Mouse (Mus musculus) cerebellum, adult 11 months (tissue): ENCODE measurements around the gene Crebrf.

Experiments
- DNase-seq: peaks from one replicate; pipeline ENCODE4 v3.0.0; 2022

The Crebrf gene

DNA sequence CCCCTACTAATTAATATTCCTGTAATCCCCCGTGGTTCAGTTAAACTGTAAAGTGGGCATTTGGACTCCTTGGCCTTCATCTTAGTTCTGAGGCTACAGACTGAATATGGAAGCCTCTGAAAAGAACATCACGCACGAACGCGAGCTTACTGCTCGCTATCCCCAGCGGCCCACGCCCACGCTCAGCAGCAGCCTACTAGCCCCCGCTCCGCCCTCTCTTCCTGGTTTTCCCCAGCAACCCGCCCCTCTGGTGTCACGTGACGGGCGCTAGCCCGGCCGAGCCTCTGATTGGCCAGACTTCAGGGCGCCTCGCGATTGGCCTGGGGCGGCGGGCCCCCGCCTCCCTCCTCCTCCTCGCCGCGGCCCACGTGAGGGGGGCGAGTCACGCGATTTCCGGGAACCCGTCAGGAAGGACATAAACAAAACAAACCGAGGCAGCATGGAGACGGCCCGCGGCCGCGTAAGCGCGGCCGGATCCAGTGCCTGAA, at the start of gene Crebrf:
TSS of gene Crebrf (plus strand) at position 380 of the 488 bp plus-strand sequence.
- peak; percentile 97 for DNase-seq

DNA sequence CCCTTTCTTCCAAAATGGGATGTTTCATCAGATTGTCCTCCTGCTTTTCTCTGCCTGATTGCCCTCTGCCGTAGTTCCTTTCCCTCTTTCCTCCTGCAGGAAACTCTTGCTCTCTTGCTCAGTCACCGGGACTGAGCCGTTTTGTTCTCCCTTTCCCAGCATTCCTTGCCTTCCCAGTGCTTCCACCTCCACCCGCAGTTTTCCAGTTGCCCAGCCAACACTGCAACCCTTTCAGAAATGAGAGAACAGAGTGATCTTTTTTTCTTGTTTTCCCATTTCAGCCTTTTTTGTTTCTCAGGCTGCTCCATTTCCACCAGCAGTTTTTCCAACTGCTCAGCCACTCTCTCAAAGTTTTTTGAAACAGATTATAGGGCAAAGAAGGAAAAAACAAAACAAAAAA, 44.2 kb upstream of the Crebrf start:
- no peak for DNase-seq

DNA sequence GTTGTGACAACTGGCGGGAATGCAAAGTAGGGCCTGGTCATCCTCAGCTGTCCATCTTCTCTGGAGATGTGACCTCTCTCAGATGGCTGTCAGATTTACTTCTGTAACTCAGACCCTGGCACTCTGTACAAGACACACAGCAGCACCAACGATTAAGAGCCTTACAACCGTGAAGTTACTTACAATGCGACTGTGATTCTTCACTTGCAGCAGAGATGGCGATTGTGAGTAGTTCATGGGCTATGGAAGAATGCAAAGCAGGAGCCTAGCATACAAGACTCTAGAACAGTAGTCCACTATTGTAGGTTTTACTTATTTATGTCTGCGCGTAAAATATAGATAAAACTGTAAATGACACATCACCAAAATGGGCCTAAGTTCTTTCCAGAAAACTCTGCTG, 39.6 kb upstream of the Crebrf start:
- no peak for DNase-seq

DNA sequence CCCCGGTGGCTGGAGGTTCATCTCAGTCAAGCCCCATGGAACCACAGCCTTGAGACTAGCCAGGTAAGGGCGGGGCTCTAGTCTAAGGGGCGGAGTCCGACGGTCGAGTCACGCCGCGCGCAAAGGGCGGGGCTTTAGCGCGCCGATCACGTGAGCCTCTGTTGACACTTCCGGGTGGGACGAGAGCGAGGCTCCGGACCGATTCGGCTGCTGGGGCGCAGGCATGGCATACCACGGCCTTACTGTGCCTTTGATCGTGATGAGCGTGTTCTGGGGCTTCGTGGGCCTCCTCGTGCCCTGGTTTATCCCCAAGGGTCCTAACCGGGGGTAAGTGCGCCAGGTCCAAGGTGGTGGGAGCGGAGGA, 39.2 kb upstream of the Crebrf start:
- DNase-seq, result peak; percentile 91

DNA sequence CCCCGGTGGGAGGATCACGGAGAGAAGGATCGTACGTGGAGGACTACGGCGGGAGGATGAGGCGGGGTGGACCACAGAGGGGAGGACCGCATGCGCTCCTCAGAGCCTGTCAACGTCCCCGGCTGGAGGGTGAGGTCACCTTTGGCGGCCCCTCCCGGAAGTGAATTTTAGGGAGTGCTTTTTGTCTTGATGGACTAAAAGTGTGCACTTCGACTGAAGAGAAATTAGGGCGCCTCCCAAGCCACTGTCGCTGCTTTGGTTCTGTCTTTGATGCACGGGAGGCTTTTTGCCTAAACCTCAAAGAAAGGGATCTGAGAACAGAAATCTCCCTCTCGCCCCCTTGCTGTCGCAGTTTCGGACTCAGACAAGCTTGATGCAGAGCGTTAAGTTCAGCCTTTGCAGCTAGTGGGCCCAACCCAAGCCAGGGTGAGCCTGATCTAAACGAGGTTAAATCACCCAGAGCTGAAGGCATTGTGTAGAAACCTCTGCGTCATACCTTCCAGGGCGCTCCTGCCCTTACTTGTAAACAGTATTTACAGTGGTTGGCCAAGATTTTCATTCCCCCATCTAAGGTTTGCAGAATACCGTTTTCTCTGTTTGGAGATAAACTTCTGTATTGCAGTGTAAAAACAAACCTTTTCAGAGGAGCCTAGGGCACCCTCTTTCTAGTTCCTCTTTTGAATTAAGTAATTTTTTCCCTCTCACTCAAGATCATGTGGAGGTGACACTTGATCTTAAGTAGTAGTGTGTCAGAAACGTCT, 38.7 kb upstream of the Crebrf start:
- peak; percentile 74 for DNase-seq

DNA sequence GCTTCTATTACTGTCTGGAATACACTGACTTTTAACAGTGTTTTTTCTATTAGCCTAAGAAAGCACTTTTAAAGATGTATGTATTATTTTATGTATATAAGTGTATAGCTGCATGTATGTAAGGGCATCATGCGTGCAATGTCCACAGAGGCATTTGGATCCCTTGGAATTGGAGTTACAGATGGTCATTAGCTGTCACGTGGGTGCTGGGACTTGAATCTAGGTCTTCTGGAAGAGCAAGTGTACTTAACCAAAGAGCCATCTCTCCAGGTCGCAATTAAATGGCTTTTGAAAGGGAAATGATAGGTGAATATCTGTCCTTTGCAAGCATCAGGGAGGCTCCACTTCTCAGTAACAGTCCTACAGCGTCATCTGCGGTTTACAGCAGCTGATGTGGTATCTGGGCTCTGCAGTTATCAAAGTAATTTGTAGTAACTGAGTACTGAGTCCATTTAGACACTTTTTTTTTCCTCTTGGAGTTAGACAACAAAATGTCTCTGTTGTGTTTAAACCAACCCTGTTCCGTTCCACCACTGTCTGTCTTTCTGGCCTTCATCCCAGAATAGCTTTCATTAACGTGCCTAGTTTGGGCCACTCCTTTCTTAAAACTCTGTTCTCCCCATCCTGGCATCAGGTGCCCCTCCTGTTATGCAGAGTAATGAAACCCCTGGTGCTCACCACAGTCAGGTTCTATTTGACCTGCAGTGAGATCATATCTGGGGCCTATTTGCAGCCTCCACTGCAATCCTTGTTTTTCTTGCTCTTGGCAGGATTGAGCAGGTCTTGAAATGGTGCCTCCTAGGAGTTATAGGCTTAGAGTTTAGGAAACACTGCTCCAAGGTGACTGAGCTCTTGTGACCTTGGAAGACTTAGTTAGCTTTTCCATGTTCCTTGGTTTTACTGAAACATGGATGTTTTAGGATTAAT, 37.5 kb upstream of the Crebrf start:
- DNase-seq, result no peak

DNA sequence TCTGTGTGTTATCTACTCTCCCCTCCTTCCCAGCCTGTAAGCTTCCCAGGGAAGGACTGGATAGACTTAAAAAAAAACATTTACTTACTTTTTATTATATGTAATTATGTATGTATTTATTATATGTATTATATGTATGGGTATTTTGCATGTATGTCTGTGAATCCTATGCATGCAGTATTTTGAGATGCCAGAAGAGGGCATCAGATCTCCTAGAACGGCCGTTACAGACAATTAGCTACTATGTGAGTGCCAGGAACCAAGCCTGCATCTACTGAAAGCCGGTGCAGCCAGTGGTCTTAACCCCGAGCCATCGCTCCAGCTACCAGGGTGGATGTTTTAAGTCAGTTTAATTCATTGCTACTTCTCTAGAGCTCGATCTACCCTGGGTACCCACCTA, 34.2 kb upstream of the Crebrf start:
- DNase-seq, result no peak

DNA sequence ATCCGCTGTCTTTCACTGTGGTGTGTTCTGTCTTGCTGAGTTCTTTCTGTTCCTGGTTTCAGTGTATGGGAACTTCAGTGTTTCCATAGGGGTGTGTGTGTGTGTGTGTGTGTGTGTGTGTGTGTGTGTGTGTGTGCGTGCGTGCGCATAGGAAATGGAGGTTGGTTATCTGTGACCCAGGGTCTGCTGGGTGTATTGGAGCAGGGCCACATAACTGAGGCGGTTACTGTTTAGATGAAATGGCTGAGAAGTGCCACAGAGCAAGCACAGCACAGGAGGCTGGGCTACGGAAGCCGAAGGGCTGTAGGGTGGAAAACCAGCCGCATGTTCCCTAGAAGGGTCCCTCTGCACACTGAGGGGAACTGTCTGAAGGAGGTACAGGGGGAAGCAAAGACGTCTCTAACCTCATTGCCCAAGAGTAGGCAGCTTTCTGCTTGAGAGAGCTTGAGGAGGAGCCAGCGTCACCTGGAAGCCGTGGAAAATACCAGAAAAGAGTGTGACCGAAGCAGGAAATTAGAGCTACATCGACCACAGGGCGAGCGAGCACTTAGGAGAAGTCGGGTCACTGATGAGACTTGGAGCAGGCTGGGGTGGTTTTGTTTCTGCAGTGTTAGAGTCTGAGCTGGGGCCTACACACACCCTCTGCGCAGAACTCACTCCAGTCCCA, 29.0 kb upstream of the Crebrf start:
- DNase-seq, result no peak

DNA sequence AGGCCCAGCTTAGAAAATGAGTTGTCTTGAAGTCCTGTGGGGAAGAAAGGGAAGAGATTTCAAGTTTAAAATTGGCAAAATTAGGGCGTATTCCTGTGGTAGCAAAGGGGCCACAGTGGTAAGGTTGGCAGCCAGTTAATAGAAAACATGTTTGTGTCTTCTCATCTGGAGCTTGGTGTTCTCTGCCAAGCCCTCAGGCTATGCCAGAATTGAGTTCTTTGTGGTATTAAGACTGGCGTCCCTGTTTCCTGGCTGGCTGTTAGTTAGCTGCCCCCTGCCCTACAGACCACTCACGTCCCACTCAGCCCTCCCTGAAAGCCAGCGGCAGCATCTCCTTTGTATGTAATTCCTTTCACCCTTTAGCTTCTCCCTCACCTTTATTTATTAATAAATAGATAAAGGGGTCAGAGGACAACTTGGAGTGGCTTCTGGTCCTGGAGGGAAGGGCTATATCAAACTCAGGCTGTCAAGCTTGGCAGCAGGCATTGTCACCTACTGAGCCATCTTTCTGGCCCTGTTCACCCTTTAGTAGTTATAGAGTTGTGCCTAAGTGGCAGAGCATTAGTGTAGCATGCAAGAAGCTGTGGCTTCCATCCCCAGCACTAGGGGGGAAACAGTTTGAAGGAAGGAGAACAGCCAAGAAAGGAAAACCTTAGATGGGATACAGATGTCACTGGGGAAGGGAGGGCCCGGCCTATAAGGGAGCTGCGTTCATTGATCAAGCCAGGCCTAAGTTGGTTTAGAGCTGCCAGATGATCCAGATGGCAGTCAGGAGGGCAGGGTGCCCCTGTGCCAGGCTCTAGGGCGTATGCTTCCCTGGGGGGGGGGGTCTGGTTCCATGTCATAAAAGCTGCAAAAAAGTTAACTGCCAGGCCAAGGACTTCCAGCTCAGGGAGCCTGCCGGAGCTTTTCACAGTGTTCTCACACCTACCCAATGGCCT, 26.4 kb upstream of the Crebrf start:
- DNase-seq, result no peak

DNA sequence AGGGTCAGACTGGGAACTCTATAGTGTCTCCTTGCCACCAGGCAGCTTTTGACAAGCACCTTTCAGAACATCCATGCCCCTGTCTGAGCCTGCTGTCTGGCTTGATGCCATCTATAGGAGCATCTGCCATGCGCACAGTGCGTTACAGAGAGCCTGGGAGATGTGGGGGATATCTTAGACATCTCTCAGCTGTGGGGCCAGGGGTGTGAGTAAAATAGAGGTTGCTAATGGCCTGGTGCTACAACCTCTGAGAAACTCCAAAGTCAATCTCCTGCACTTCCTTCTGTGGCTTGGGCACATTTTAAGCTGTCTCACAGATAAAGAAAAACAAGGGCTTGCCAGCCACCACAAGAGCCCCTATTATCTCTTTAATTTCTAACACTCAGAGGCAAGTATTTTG, 25.6 kb upstream of the Crebrf start:
- DNase-seq, result no peak

DNA sequence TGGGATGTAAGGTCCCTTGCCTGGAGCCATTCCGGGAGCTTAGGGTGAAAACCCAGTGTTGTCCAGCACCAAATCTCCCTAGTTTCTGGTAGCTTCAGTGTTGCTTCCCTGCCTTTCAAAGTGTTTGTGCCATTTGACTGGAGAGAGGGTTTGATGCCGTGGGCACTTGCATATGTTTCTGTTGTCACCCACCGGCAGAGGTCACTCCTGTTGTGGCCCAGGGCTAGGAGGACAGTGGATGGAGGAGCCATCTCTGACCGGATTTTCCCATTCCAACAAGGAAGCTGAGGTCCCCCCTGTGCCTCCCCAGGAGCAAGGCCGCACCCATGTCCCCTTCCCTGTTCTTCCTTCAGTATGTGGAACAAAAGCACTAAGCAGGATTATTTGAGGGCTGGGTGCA, 25.2 kb upstream of the Crebrf start:
- DNase-seq, result no peak

DNA sequence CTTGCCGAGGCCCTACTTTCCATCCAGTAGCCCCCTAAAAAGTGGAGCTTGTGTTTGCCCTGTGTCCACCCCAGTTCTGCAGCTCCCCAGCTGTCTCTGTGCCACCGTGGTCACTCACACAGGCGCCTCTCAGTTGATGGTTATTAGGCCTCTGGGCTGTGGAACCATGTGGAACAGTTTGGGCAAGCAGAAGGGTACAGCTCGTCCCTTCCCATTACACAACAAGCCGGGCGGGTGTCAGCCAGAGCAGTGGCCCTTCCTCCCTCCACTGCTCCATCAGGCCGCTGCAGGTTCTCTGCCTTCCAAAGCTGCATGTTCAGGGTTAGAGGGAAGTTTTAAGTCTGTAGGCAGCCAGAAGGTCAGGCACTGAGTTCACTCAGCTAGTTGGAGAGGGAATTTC, 24.3 kb upstream of the Crebrf start:
- no peak for DNase-seq

DNA sequence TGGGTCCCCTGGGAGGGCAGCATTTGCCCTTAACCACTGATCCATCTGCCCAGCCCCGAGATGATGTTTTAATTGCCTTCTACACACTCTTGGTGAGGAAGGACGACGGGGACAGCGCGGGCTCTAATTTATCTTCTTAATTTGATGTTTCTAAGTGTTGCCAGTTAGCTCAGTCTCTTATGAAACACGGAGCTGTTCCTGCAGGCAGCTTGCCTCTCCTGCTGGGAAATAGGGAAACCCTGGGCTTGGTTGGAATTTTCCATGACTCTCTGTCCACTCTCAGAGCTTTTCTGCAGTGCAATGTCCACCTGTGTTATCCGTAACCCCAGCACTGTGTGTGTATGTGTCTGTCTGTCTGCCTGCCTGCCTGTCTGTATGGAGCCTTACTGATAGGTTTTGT, 22.0 kb upstream of the Crebrf start:
- DNase-seq, result peak; percentile 62

DNA sequence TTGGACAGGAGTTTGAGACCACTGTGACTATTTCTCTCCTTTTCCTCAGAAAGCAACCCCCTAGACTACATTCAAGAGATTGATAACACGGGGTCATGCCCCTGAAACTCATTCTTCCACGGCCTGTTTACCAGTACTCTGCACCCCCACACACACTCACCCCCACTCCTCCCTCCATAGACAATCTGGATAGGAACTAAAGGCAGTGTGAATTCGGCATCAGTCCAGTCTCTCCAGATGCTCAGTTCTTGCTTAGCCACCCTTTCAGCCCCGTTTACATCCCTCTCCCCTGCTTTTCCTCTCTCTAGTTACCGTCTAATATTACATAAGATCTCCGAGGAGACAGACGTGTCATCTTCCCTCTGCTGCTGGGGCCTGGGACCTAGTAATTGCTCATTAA, 21.3 kb upstream of the Crebrf start:
- DNase-seq, result no peak

DNA sequence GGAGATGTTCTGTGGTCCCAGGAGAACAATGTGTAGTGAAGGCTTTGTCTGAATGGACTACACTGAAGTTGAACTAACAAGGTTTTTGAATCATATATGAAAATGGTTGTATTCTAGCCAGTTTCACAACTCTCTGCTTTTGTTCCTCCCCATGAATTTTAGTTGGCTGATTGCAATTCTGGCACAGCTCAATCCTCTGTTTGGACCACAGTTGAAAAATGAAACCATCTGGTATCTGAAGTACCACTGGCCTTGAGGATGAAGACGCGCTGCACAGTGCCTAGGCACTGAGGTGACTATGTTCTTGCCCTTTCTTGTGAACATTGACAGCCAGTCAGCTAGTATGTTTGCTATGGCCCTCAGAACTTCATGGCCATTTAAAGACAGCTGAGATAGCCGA, 20.3 kb upstream of the Crebrf start:
- no peak for DNase-seq

DNA sequence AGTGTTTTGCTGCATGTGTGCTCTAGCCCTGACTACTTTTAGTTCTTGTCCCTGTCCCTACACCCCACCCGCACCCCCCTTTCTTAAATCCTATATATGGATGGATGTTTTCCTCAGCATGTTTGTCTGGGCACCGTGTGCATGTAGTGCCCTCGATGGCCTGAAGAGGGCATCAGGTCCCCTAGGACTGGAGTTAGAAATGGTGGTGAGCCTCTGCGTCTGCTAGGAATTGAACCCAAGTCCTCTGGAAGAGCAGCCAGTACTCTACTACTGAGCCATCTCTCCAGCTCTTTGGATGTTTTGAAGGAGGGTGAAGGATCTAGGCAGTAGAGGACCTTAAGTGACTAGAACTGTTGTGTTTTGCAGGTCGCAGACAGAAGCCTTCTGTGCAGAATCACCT, 16.6 kb upstream of the Crebrf start:
- DNase-seq, result no peak

DNA sequence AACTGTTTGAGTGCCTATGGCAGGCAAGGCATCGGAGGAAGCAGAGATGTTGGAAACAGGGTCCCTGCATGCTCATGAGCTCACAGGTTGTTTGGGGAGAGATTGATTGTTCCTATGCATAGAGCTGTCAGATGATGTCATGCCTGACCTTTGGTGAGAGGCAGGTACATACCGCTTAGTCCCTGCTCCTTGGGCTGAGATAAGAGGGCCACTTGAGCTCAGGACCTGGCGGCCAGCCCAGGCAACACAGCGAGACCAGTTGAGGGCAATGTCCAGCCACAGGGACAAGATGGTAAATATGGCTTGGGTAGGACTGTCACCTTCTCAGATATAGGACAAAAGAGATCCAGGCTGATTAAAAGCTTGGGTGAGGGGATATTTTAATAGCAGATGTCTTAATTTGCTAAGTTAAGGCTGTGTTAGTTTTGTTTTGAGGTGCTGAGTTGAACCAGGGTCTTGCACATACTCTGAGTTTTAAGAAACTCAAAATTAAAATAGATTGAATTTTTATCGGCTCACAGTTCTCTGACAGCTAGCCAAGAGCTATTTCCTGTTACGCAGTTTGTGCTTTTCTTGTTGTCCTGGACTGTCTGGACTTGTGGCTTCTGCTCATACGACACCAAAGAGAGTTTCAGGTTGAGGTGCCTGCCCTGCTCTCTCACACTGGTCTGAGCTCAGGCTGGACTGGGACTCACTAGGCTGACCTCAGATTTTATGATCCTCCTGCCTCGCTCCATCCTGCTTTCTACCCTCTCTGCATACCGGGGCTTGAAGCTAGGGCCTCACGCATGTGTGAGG, 15.4 kb upstream of the Crebrf start:
- peak; percentile 59 for DNase-seq

DNA sequence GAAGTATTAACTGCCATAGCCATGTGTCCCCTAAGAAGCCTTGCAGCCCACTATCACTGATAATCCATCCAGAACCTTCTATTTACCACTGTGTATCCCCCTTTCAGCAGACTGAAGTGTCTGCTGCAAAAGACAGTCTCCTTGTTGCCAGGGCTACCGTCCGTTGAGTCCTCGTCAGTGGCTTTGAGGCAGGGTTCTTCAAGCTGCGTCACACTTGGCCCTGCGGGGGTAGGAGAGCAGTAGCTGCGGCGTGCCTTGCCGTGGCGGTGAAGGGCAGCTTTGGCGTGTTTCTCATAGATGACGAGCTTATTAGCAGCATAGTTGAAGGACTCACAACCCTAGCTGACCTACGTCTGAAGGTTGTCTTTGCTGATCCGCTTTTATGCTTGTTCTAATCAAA, 13.9 kb upstream of the Crebrf start:
- DNase-seq, result no peak

DNA sequence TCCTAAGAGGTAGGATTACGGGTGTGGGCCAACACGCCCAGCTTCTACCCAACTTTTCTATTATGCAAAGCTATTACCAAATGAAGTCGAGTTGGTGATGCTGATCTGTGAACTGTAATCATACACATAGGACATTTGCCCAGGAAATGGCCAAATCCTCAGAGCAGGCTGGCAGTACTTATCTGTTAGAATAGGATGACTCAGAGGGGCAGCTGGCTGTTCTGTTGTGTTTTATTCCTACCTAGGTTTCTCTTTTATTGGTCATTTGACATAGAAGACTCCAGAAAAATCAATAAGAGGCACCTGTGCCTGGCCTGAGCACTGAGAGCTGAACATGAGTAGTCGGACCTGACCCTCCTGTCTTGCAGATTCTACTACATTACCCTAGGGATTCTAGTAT, 12.8 kb upstream of the Crebrf start:
- no peak for DNase-seq

DNA sequence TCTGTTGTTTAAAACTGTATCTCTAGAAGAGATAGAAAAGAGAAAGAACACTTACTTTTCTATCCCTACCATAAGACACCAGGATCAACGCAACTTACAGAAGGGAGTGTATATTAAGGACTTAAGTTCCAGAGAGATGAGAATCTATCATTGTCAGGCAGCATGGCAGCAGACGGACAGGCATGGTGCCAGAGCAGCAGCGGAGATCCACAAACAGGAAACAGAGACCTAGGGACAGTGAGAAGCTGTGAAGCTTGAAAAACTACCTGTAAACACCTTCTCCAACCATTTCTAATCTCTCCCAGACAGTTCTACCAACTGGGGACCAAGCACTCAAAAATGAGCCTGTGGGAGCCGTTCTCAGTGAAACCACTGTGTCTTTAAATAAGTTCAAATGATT, 11.8 kb upstream of the Crebrf start:
- peak; percentile 64 for DNase-seq
